ENCODE assay signal across 3 mouse cellular contexts in the genomic region with DNA sequence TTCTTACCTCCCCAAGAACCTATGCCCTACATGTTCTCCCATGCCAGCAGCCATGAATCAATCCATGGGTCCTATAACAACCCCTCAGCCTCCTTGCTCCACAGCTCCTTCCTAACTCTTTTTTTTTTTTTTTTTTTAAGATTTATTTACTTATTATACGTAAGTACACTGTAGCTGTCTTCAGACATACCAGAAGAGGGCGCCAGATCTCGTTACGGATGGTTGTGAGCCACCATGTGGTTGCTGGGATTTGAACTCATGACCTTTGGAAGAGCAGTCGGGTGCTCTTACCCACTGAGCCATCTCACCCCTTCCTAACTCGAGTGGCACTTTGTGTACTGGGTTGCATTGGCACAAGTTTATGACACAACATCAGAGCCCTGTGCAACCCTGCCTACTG. TPM values are rescaled to one million over a fixed set of nuclear protein-coding genes. Genes with fewer than 3 reads are reported as not detected.
"Had no signal": no experiment of that assay in that cellular context is flagged by ENCODE, and none has a peak within 500 bp of the region (broad histone marks: within the 10 kb centered on the region; RNA-seq: fewer than 3 reads in every experiment).

No protein-coding gene starts in this region.

RNA-seq across cellular contexts. Expression of a gene that starts 43.9 kb away (rescaled TPM):
- total RNA-seq: monocyte, adult 5-6 weeks had no signal
- polyA plus RNA-seq: liver, embryonic 13.5 days; macrophage had no signal
